Mouse (Mus musculus): ENCODE data around the gene Gm20390.

DNA sequence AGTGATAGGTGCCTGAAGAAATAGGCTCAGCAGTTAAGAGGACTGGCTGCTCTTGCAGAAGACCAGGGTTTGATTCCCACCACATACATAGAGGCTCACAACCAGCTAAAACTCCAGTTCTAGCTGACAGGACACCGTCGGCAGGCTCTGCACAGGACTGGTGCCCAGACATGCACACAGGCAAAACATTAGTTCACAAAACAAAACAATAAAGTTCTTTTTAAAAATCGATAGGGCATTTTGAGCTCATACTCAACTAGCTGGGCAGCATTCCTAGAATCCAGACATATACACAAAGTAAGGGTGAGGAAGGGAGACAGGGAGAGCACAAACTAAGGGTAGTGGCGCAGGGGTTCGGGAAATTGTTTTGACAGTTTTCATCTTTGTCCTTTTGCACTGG lies 26.4 kb upstream of the Gm20390 start:
- no peak for TF ChIP-seq CTCF (IDR thresholded peaks at IDR 0.05; ENCODE audit: borderline replicate concordance, insufficient read depth, low read length)
- TF ChIP-seq POLR2A (IDR thresholded peaks at IDR 0.05; ENCODE audit: low read depth, low read length) = no peak
